Mouse (Mus musculus) inflammation-experienced regulatory T-cells, adult 6 months (primary cell): ENCODE data around the gene Gm20388. TPM values are rescaled to one million over a fixed set of nuclear protein-coding genes. Genes with fewer than 3 reads are reported as not detected.
A peak's percentile ranks its signal among the peaks of the same experiment; 100 is the strongest.

Source experiments
- ATAC-seq: one replicate; pipeline ENCODE4 v1.8.0; 2017
- polyA plus RNA-seq, 3 experiments: library from polyadenylated mRNA; unstranded; fragments of 100-300 nt; shearing (Covaris generic); gene quantifications; one replicate each; pipeline ENCODE4 v1.2.1; 2017

Gm20388 gene
- polyA plus RNA-seq, 3 experiments from 2014 or later, result 10.8 to 14.1 (median 11.8) TPM

GRCm38 (mm10) chr8:120558162-120558561 lies 647.5 kb downstream of the Gm20388 start:
- ATAC-seq, result no peak

GRCm38 (mm10) chr8:120559654-120560053 lies 649.0 kb downstream of the Gm20388 start:
- no peak for ATAC-seq

GRCm38 (mm10) chr8:120560535-120560934 lies 649.9 kb downstream of the Gm20388 start:
- no peak for ATAC-seq

- no peak for ATAC-seq
Observed at GRCm38 (mm10) chr8:120561539-120562435, 651.1 kb downstream of the Gm20388 start.

GRCm38 (mm10) chr8:120562680-120563347 lies 652.2 kb downstream of the Gm20388 start:
- ATAC-seq, result no peak

- ATAC-seq, result no peak
Observed at GRCm38 (mm10) chr8:120563348-120563724, 652.7 kb downstream of the Gm20388 start.

- ATAC-seq, result peak; percentile 52
Observed at GRCm38 (mm10) chr8:120563851-120564837, 653.5 kb downstream of the Gm20388 start.

- no peak for ATAC-seq
Observed at GRCm38 (mm10) chr8:120565151-120565711, 654.6 kb downstream of the Gm20388 start.

- no peak for ATAC-seq
Observed at GRCm38 (mm10) chr8:120566681-120567080, 656.0 kb downstream of the Gm20388 start.

- ATAC-seq, result no peak
Observed at GRCm38 (mm10) chr8:120567731-120568130, 657.1 kb downstream of the Gm20388 start.

GRCm38 (mm10) chr8:120568164-120568798 lies 657.6 kb downstream of the Gm20388 start:
- ATAC-seq, result no peak

- ATAC-seq, result no peak
Observed at GRCm38 (mm10) chr8:120569123-120569522, 658.5 kb downstream of the Gm20388 start.

GRCm38 (mm10) chr8:120569939-120570715 lies 659.5 kb downstream of the Gm20388 start:
- ATAC-seq, result peak; percentile 73

GRCm38 (mm10) chr8:120571561-120571960 lies 660.9 kb downstream of the Gm20388 start:
- no peak for ATAC-seq

- ATAC-seq, result no peak
Observed at GRCm38 (mm10) chr8:120572534-120572933, 661.9 kb downstream of the Gm20388 start.

GRCm38 (mm10) chr8:120573866-120574265 lies 663.2 kb downstream of the Gm20388 start:
- ATAC-seq, result no peak

GRCm38 (mm10) chr8:120574941-120575340 lies 664.3 kb downstream of the Gm20388 start:
- ATAC-seq, result no peak

- no peak for ATAC-seq
Observed at GRCm38 (mm10) chr8:120575801-120576200, 665.2 kb downstream of the Gm20388 start.

GRCm38 (mm10) chr8:120577821-120578220 lies 667.2 kb downstream of the Gm20388 start:
- no peak for ATAC-seq

- no peak for ATAC-seq
Observed at GRCm38 (mm10) chr8:120580336-120581000, 669.8 kb downstream of the Gm20388 start.
